Mouse (Mus musculus) embryonic fibroblast, embryonic 13.5 days (primary cell): ENCODE results near the gene Ddx52.

Experiments
- CTCF ChIP-seq: IDR thresholded peaks from 2 replicates; pipeline ENCODE4 v1.5.1; 2011; ENCODE audit warnings: mild to moderate bottlenecking, control low read depth, low read length, moderate library complexity, borderline replicate concordance; ENCODE audit not compliant: insufficient read depth
- POLR2A ChIP-seq: IDR thresholded peaks from 2 replicates; pipeline ENCODE4 v1.6.1; 2011; ENCODE audit warnings: low read depth, mild to moderate bottlenecking, control low read depth, low read length, moderate library complexity

DNA sequence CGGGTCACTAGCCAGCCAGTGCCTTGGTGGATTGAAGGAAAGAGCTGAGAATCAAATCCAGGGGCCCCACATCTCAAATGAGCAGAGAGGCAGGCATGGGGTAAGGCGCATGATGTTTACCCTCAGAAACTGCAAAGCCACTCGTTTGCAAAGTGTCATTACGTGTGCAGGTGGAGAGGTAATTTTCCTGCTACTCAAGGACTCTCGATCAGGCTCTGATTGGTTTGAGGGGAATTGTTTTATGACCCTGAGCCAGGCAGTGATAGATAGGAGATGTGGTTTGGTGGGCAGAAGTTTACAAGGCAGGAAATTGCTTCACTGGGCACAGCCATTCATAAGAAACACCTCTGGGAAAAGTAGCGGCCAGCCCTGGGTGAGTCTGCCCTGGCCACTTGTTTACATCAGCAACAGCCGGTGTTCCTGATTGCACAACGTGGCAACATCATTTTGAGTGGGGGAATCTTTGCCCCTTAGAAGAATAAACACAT lies 28.0 kb upstream of the Ddx52 start:
- no peak for TF ChIP-seq CTCF
- no peak for TF ChIP-seq POLR2A
